Mouse (Mus musculus) brain, adult 2 months (tissue): ENCODE measurements around the gene Osbp2.
"Not testable (repeated sequence)": the region's sequence is repeated elsewhere in the genome, so short reads cannot be mapped to it uniquely, and the experiment has no call there.

Source experiments
- DNase-seq: peaks from one replicate; pipeline ENCODE4 v3.0.0; 2011; ENCODE audit warnings: low read depth, low spot score

Gene Osbp2

DNA sequence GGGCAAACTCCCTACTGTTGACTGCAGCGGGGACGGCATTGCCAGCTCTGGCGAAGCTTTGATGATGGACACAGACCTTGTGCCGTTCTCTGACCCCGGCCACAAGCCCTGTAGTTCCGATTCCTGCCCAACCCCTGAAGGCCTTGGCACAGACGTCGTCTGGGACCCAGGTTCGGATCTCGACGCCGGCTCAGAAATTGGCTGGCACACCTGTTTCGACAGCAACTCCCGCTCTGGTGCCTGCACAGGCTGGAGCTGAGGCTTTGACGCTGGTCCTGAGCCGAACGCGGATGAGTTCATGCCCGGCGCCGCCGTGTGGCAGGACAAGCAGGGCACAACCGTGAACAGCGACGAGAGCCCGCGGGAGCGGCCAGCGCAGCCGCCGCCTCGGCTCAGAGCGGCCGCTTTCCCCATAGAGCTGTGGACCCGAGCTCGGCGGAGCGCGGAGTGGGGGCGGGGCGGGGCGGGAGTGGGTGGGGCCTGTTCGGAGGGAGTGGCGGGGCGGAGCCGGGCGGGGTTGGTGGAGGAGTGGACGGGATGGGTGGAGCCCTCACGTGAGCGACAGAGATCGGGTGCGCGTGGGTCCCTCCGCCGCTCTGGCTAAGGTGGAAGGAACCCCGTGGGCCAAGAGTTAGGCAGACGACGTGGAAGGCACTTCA is at the start of gene Osbp2:
TSS of gene Osbp2 (minus strand) at position 450 of the 659 bp plus-strand sequence.
- peak; percentile 93 for DNase-seq

DNA sequence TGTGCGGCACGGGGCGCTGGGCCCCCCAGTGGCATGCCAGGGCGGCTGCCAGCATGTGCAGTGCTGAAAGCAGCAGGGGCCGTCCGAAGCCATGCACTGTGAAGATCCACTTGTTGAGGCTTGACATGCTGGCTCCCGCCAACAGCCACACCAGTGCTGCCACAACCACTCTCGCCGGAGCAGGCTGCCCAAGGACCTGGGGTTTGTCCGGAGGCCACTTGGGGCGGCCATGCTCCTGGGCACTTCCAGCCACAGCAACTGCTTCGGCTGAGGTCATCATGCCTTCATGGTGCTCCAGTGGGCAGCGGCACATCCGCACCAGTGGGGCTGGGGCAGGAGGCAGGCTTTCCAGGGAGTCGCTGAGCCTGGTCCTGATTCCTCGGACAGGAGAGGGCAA is 49.2 kb upstream of the Osbp2 start:
- DNase-seq, result peak; percentile 50

DNA sequence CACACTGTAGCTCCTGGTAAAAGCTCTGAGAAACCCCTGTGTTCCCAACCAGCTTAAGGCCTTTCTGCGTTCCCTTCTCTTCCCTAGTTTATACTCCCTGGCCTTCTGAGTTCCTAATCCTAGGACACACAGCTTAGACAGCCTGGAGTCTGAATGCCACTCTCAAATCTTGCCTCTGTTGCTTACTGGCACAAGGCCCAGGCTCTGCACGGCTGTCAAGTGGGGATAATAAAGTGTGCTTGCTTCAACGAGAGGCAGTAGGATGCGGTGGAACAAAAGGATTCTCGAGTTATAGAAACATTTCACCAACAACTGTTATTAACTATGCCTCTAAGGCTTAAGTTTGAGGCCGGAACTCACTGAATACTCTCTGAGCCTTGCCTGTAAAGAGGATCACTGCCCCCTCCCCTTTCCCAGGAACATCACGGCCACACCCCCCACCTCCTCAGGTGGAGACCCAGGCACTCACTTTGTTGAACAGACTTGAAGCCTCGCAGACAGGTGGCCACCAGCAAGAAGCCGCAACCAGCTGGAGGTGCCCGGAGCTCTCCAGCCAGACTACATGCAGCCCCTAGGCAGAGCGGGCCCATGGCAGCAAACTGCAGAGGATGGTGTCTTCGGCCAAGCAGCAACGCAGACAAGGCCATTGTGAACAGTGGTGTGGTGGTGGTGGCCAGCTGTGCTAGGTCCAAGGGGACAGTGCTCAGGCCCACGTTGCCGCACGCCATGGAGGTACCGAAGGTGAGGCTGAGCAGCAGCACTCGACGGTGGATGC is 48.6 kb upstream of the Osbp2 start:
- DNase-seq, result peak; percentile 79

DNA sequence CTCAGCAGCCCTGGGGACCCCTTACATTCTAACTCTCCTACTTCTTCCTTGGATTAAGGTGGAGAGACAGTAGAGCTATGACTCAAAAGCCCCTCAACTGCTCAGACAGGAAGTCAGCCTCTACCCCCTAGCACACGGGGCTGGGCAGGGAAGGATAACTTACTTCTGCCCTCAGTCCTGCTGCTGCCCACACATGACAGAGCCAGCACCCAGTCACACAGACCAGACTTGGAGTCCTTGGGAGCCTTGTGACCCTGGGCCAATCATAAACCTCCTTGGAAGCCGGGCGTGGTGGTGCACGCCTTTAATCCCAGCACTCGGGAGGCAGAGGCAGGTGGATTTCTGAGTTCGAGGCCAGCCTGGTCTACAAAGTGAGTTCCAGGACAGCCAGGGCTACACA is 47.7 kb upstream of the Osbp2 start:
- not testable (repeated sequence) for DNase-seq

DNA sequence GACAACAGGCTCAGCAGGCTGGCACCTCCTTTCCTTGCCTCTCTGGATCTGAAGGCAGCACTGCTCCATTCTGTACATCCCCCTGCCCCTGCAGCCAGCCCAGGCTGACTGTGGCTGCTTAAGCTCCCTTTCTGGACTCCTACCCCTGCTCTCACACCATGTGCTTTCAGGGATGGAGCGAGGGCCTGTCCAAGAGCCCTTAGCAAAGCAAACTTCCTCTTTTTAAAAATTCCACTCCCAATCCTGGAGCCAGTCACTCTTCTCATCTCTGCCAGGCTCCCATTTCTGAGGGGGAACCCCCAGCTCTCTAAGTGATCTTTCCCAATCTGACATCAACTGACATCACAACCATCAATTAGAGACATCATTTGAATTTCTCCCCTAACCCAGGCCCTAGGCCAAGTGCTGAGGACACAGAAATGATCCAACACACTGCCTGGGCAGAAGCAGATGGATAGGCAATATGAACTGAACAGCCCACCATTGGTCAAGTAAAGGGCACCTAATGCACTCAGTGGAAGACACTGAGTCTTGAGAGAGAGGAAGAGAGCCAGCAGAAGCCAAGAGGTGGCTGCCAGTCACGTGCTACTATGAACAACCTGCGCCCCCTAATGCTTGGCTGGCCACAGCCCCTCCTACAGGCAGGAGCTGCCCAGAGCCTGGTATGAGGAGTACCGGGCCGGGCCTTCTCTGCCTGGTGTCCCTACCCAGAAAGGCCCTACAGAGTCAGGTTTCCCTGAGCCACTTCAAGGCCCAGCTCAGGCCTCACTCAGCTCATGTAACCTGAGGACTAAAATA is 47.0 kb upstream of the Osbp2 start:
- peak; percentile 73 for DNase-seq

DNA sequence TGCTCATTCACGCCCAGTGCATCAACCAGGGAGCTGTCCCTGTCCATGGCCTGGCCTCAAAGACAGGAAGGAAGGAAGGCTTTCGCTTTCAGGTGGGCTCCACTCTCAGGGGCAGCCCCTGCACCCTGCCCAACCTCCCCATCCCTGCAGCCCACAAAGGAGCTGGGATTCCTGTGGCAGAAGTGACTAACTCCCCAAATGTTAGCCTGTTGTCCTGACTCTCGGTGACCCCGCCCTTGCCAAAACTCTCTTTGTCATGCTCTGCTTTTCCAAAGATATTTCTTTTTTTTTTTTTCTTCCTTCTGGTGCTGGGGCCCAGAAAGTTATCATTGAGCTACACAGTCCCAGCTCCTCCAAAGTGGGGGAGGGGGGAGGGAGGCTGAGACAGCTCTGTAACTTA is 45.5 kb upstream of the Osbp2 start:
- DNase-seq, result no peak

DNA sequence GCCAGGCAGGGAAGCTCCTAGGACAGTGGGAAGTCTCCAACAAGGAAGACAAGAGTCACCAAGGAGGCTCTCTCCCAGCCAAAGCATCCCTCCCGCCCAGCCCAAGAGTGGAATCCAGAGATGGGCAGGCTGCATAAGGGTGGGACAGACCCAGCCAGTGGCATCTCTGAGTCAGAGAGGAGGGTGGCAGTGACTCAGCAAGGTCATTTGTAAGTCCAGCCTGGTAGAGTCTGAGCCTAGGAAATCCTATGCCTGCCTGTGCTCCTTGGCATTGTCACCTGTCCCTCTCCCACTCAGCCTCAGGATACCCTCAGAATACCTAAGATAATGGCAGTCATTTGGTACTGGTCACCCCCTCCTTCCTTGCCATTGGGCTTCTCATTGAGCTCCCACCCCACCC is 41.7 kb upstream of the Osbp2 start:
- DNase-seq, result no peak

DNA sequence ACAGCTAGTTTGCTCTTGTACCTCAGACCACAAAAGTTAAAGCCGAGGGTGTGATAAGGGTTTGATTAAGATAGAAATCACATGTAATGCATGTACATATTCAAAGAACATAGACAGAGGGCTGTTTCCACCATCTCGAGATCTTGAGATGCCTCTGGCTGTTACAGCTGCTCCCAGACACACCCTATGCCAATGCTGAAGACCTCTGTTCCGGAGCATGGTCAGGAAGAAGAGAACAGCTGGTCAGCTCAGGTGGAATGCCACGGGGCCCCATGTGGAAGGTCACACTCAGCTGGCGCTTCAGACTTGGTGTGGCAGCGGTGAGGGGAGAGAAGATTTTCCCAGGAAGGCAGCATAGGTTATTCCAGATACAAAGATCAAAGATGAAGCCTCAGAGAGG is 41.0 kb upstream of the Osbp2 start:
- DNase-seq, result no peak

DNA sequence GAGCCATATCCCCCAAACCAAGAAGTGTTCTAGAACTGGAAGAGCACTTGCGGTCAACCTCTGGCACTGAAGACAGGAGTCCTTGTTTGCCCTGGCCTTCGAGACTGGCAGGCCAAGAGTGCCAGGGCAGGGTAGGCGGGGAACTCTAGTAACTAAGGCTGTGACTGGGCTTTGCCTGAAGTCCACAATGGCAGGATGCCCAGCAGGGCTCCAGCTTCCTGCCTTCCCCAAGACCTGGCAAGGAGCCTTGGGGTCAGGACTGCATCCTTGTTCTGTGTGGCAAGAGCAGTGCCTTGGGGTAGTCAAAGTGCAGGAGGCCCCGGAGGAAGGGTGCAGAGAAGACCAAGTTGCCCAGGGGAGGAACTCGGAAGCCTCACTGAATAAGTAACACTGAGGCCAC is 39.3 kb upstream of the Osbp2 start:
- DNase-seq, result peak; percentile 52

DNA sequence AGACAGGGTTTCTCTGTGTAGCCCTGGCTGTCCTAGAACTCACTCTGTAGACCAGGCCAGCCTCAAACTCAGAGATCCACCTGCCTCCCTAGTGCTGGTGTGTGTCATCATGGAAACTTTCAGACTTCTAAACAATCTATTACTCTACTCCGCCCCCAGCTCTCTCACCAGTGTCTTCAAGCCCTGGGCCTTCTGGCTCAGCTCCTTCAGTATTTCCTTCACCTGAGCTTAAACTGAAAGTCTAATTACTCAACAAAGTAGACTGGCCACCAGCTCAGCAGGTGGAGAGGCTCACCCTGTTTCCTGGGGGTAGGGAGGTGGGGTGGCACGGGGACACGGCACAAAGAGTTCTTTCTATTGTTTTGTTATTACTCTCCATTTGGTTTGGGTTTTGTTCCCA is 38.8 kb upstream of the Osbp2 start:
- no peak for DNase-seq

DNA sequence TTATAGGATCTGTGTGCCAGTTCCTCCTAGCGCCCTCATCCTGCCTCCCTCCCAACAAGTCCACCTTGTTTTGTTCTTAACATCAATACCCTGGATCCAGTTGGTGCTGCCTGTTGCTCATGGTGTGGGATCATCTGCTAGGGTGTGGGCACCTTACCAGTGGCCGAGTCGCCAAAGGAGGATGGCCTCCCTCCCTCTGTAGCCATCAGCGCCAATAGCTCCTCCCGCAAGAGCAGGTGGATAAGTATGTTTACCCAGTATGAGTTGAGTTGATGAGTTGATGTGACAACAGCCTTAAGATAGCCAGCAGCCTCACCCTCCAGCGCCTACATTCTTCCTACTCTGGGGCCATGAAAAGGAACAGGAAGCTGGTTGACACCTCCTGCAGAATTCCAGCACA is 36.6 kb upstream of the Osbp2 start:
- no peak for DNase-seq

DNA sequence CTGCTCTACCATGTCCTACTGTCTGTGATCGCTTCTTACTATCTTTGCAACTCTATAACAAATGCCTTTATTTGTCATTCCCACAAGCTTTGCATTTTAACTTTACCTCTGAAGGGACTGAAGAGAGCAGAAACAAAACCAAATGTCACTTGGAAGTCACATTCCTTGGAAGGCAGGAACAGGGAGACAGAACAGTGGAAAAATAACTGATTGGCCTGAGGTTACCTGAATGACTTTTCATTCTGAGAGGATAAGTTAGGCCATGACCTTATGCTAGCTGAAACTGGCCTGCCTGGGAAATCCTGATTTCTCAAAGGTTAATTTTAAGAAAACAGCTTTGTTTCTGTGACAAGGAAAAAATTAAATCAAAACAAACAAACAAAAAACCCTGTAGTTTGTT is 32.2 kb upstream of the Osbp2 start:
- no peak for DNase-seq

DNA sequence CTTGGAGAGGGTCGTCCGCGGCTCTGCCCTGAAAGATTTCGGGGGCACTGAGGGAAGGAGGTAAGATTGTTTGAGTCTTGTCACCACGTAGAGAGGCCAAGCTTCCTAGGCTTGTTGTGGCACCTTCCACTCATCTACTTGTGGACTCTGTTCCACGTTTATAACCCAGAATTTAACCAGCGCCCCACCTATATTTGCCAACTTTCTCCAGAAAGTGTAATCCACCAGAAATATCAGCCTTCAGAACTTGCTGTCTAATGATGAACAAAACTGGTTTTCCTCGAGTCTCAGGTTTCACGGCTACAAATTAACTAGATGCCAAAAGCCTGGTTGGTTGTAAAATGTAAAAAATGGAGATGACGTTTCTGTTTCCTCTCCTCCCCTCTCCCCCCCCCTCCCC is 31.8 kb upstream of the Osbp2 start:
- DNase-seq, result no peak

DNA sequence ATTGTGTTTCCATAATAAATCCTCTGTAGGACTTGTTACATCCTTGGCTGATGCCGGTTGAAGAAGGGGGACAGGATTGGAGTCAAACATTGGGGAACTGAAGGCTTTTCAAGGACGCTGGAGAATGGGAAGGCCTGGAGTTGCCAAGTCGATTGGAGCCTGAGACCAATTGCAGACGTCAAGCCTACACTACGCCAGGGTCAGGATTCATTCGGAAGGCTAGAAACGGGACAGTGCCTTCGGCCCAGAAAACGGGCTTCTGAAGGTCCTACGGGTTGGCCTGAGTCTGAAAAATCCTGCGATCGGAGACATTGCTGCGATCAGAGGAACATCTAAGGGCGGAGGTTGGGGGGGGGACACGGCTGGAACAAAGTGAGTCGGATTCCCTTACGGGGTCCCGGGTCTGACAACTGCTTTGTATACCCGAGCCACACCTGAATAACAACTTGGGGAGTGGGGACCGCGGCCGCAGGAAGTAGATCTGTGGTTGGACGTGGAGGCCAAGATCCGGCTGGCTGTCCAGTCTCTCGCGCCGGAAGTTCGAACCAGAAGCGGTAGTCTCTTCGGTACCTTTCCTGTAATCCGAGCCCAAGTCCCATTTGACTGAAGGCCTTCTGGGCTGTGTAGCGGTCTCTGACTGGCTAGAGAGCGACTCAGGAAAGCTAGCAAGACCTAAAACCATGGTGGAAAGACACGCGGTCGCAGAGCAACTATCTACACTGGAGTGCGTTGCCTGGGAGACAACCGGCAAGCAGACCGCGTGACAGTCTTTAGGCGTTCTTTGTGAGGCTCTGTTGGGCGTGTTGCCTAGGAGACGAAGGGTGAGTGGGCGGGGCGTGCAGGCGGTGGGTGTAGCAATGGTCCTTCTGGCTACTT is 30.9 kb upstream of the Osbp2 start, which contains the start of the genes 4921536K21Rik and Dusp18:
TSS of gene 4921536K21Rik (minus strand) at position 693 of the 876 bp plus-strand sequence.
TSS of gene Dusp18 (plus strand) at position 835 of the 876 bp plus-strand sequence.
- DNase-seq, result peak; percentile 96

DNA sequence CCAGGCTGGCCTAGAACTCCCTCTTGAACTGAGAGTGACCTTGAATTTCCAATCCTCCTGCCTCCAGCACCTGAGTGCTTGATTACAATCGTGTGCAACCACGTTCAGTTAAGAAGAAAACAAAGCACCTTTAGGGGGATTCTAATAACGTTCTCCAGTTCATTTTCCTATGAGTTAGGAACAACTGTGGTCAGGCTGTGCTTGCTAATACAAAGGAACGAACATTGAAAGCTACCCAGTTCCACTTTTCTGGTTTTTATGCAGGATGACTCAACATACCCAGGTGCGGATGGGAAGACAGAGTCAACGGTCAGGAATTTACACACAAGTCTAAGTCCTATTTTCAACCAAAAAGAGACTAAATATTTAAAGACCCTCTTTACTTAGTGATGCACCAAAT is 30.3 kb upstream of the Osbp2 start:
- no peak for DNase-seq

DNA sequence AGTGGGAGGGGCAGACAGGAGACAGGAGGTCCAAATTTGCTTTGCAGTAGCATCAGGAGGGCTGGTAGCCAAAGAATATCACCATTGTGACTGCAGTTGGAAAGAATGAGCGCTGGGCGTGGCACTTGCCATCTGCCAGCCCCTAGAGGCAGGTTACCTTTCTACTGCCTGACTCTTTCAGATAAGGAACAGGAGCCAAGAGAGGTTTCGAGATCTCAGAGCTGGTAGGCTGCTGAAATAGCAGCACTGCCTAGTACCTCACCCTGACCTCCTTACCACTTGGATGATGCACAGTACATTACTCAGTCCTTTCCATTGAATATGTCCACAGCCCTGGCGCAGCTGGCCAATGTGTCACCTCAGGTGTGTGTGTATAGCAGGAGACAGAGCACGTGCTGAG is 23.6 kb upstream of the Osbp2 start:
- peak; percentile 77 for DNase-seq

DNA sequence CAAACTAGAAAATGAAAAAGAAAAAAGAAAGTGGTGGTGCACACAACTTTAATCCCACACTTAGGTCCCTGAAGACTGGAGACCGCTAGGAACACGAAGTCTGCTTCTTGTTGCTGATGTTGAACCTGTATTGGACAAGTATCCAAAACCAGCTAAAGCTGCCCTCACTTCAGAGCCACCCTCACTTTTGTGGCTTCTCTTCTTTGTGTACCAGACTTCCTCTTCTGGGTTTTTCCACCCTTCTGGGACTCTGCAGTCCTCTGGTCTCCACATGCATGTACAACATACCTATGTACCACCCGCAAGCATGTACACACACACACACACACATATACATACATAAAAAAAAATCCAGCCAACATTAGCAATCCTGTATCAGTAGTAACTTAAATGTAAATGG is 20.0 kb upstream of the Osbp2 start:
- no peak for DNase-seq

DNA sequence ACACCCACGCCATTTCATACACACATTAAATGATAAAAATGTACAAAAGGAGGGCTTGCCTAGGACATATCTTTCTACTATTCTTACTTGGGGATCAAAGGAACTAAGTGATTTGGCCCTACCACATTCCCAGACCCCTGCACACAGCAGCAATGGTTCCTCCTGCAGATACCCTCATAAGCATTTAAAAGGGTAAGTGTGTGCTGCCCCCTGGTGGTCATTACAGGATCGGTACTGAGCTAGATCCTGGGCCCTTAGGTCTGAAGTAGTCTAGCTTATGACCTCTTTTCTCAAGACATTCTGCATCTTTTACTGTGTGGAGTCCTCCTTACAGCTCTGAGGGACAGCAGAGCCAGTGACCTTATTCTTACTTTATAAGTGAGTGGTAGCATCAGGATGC is 16.1 kb upstream of the Osbp2 start:
- peak; percentile 94 for DNase-seq

DNA sequence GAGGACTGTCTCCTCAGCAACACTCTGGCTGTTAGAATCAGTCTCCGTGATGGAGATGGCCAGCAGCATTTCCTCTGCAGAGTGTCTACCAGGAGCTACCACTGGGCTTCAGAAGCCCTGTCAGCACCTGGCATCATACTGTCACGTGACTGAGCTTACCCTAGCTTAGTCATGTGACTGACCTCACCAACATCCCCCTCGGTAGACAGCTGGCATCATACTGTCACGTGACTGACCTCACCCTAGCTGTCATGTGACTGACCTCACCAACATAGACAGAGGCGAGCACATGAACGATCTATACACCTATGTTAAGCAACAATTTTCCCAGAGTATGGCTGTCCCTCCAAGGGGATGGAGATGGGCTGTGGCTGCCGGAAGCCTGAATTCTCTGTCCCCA is 15.0 kb upstream of the Osbp2 start:
- DNase-seq, result no peak

DNA sequence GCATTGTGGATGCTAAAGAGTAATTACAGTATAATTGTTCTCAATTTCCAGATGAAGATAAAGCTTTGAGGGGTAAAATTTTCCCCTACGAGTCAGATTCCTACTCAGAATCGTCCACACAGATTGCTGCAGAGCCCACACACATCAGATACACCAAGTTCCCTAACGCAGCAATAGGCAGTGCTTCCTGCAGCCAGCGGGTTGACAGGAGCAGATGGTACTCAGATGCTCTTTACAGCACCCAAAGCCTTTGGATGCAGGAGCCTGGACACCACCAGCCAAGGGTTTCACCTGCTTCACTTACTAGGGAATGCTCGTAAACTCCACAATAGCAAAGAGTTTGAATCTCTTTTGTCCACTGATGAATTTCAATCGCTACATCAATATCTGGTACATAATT is 12.7 kb upstream of the Osbp2 start:
- DNase-seq, result peak; percentile 80

DNA sequence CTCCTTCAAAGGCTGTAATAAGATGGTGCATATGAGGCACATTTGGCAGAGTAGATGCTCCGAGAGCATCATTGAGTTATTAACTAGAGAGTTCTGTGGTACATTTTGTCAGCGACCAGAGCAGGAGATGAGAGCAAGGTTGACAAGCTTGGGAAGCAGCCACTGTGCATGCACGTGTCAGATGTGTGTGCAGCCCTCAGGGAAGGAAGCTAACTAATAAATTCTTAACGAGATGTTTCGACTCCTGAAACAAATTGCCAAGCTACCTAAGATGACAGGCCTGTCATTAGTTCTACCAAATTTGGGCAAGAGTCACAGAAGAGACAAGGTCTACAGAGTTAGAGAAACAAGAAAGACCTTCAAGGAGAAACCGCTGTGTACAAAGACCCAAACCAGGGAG is 640 bp upstream of the Osbp2 start:
- DNase-seq, result no peak
